Mouse (Mus musculus) liver, embryonic 11.5 days (tissue): ENCODE results near the gene Zfp488. TPM values are rescaled to one million over a fixed set of nuclear protein-coding genes. Genes with fewer than 3 reads are reported as not detected.

Experiments used
- ATAC-seq: fragments of 200-750 bp; cut with Nextera tagmentation; replicated peaks from 2 replicates; pipeline ENCODE4 v1.8.0; 2017; ENCODE audit warnings: moderate number of reproducible peaks, mild to moderate bottlenecking, moderate TSS enrichment, moderate library complexity; ENCODE audit not compliant: low FRiP score
- DNase-seq: peaks from one replicate; pipeline ENCODE4 v3.0.0-alpha.2; 2017; ENCODE audit warnings: low spot score
- H3K27ac ChIP-seq: fragments of 300-500 bp; sonication (generic); 2 replicates; pipeline ENCODE4 v1.5.1; 2014; ENCODE audit warnings: mild to moderate bottlenecking, low read depth, low read length, control low read depth
- H3K27me3 ChIP-seq: fragments of 300-500 bp; sonication (generic); replicated peaks from 2 replicates; pipeline ENCODE4 v1.6.1; 2014; ENCODE audit warnings: low read length, mixed read lengths; ENCODE audit not compliant: control insufficient read depth, insufficient read depth
- H3K36me3 ChIP-seq: fragments of 300-500 bp; sonication (generic); 2 replicates; pipeline ENCODE4 v1.6.1; 2014; ENCODE audit warnings: mild to moderate bottlenecking, low read length, moderate library complexity, mixed read lengths; ENCODE audit not compliant: control insufficient read depth, insufficient read depth
- H3K4me1 ChIP-seq: fragments of 300-500 bp; sonication (generic); replicated peaks from 2 replicates; pipeline ENCODE4 v1.6.1; 2014; ENCODE audit warnings: low read length, mixed read lengths; ENCODE audit not compliant: control insufficient read depth, insufficient read depth
- H3K4me2 ChIP-seq: fragments of 300-500 bp; sonication (generic); 2 replicates; pipeline ENCODE4 v1.6.1; 2014; ENCODE audit warnings: mild to moderate bottlenecking, control low read depth, moderate library complexity
- H3K4me3 ChIP-seq: fragments of 300-500 bp; sonication (generic); 2 replicates; pipeline ENCODE4 v1.5.1; 2014; ENCODE audit warnings: low read depth, low read length, control low read depth
- H3K9ac ChIP-seq: fragments of 300-500 bp; sonication (generic); 2 replicates; pipeline ENCODE4 v1.6.1; 2014; ENCODE audit warnings: low read depth, low read length, control low read depth
- H3K9me3 ChIP-seq: fragments of 300-500 bp; sonication (generic); 2 replicates; pipeline ENCODE4 v1.6.1; 2016; ENCODE audit warnings: low read length, inconsistent platforms, mixed read lengths; ENCODE audit not compliant: control insufficient read depth
- WGBS: fragments of 180-500 bp; shearing (Covaris S2); extraction: QIAGEN DNeasy Blood & Tissue Kit; methylation state at CpG from one replicate; pipeline ENCODE4 v1.1.7; 2014; 5-methylcytosine and 5-hydroxymethylcytosine counted together
- polyA plus RNA-seq: library from polyadenylated mRNA; unstranded; fragments of >200 nt; fragmentation: Nextera tagmentation; extraction: Ambion mirVana; gene quantifications from 2 replicates; pipeline ENCODE4 v1.2.1, GENCODE M21; 2014

Gene Zfp488
- polyA plus RNA-seq, 1 experiment from 2014 or later: 0.08 TPM

DNA sequence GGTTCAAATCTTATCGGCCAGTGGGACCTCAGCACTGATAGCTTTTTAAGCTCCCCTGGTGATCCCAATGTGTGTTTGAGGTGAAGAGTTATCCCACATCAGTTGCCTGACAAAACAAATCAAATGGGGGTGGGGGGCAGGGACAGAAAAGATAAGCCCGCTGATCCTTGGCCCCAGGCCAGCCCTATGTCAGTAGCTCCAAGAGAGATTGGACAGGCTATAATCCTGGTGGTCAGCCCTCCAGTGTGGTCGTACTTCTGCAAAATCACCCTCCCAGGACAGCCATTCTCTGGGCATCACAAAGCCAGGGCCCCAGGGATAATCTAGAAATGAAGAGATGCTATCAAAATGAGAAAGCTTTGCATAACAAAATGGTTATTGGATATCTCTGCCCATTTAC is 19.7 kb downstream of the Zfp488 start:
- no peaks in the 10 kb centered on the region for H3K27me3 ChIP-seq
- no peak for DNase-seq
- no peak overlapping the region for H3K4me3 ChIP-seq
- ATAC-seq: no peak
- H3K9ac ChIP-seq: no peak overlapping the region
- H3K36me3 ChIP-seq: no peaks in the 10 kb centered on the region
- H3K27ac ChIP-seq: no peak overlapping the region
- no peaks in the 10 kb centered on the region for H3K9me3 ChIP-seq
- 38% methylated on average over 3 of the region's 3 CpGs for WGBS
- H3K4me1 ChIP-seq: no peaks in the 10 kb centered on the region
- H3K4me2 ChIP-seq: no peak overlapping the region

DNA sequence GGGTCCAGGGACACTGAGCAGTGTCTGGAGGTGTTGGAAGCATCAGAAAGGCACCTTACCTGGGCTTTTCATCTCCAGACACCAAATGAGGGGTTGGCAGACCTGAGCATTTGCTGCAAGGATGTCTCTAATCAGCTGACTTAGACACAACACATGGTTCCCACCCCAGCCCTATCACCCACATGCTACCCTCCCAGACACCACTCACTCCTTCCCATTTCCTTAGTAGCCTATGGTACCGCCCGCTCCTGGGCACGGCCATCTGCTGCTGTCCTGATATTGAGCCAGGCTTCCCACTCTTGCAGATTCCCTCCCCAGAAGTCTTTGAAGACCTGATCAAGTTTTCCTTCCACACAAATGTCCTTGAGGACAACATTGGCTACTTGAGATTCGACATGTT is 20.4 kb downstream of the Zfp488 start:
- Histone ChIP-seq H3K4me2 (no peak overlapping the region), H3K27me3 (no peaks in the 10 kb centered on the region), H3K27ac (no peak overlapping the region), H3K9ac (no peak overlapping the region), H3K4me1 (no peaks in the 10 kb centered on the region), H3K4me3 (no peak overlapping the region), H3K9me3 (no peaks in the 10 kb centered on the region), H3K36me3 (no peaks in the 10 kb centered on the region)
- WGBS: 76% methylated on average over 4 of the region's 4 CpGs
- DNase-seq (no peak), ATAC-seq (no peak)

- WGBS: 63% methylated on average over 13 of the region's 13 CpGs
- Histone ChIP-seq H3K4me1 (no peaks in the 10 kb centered on the region), H3K27ac (no peak overlapping the region), H3K27me3 (no peaks in the 10 kb centered on the region), H3K9ac (no peak overlapping the region), H3K4me3 (no peak overlapping the region), H3K9me3 (no peaks in the 10 kb centered on the region), H3K36me3 (no peaks in the 10 kb centered on the region), H3K4me2 (no peak overlapping the region)
- ATAC-seq (no peak), DNase-seq (no peak)
These were observed 22.5 kb downstream of the Zfp488 start for GRCm38 (mm10) chr14:33956055-33956454.

- no peak within 1 kb of the TSS for H3K9ac ChIP-seq
- no peaks in the 10 kb centered on the region for H3K9me3 ChIP-seq
- no peak within 1 kb of the TSS for H3K4me2 ChIP-seq
- ATAC-seq: no peak
- H3K4me3 ChIP-seq: no peak within 1 kb of the TSS
- DNase-seq: no peak
- H3K36me3 ChIP-seq: no peaks in the 10 kb centered on the region
- H3K4me1 ChIP-seq: no peaks in the 10 kb centered on the region
- no peaks in the 10 kb centered on the region for H3K27me3 ChIP-seq
- 79% methylated on average over 5 of the region's 5 CpGs for WGBS
- H3K27ac ChIP-seq: no peak within 1 kb of the TSS
These were observed 24.8 kb downstream of the Zfp488 start, which contains the start of gene Rbp3 for GRCm38 (mm10) chr14:33953761-33954160. Rbp3 (plus strand) TSS chr14:33954003.

- no peak overlapping the region for H3K9ac ChIP-seq
- no peak overlapping the region for H3K4me3 ChIP-seq
- WGBS: 49% methylated on average over 6 of the region's 6 CpGs
- no peak for ATAC-seq
- H3K27ac ChIP-seq: no peak overlapping the region
- no peak overlapping the region for H3K4me2 ChIP-seq
- no peaks in the 10 kb centered on the region for H3K27me3 ChIP-seq
- H3K9me3 ChIP-seq: no peaks in the 10 kb centered on the region
- no peak for DNase-seq
- no peaks in the 10 kb centered on the region for H3K4me1 ChIP-seq
- no peaks in the 10 kb centered on the region for H3K36me3 ChIP-seq
These were observed 26.2 kb downstream of the Zfp488 start for GRCm38 (mm10) chr14:33952233-33952981.

DNA sequence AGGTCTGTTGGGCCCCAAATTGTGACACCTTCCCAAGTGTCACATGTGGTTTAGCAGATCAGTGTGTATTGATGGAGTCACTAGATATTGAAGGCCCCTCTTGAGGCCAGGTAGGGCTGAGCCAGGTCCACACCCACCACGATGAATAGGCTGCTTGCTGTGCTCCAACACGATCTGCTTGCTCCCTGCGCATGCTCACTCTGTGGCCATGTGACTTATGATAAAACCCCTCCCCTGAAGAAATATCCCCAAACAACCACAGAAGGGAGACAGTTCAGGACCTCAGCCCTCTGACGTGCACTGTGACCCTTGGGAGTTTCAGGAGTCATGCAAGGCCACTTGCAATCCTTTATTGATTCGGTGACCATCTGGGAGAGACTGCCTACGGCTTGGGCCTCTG is 32.4 kb downstream of the Zfp488 start:
- Histone ChIP-seq H3K4me1 (no peaks in the 10 kb centered on the region), H3K4me3 (no peak overlapping the region), H3K36me3 (no peaks in the 10 kb centered on the region), H3K27ac (no peak overlapping the region), H3K9me3 (no peaks in the 10 kb centered on the region), H3K4me2 (no peak overlapping the region), H3K9ac (no peak overlapping the region), H3K27me3 (no peaks in the 10 kb centered on the region)
- 63% methylated on average over 6 of the region's 6 CpGs for WGBS
- DNase-seq: no peak
- ATAC-seq: no peak

DNA sequence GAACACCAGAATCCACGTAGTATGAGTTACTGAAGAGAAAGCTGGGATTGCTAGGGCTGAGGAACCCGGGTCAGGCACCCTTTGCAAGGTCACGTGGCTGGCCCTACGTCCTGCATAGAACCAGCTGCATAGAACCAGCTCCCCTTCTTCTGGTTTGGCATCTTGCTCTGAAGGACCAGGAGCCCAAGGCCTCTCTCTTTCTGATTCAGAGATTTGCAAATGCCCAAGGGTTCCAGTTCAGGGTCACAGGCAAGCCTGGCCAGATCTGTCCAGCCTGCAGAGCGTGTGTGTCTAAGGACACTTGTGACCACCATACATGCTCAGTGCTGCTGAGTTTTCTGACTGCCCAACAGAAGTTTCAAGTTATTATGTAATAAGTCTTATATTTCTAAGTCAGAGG is 36.3 kb downstream of the Zfp488 start:
- Histone ChIP-seq H3K4me3 (no peak overlapping the region; the same call in 1 of the 2 replicates), H3K9me3 (no peaks in the 10 kb centered on the region), H3K4me1 (no peaks in the 10 kb centered on the region; the same call in 1 of the 2 replicates), H3K27me3 (0 out of 2 replicates have a peak, but pooled peaks cover 3% of the 10 kb centered on the region), H3K9ac (no peak overlapping the region), H3K4me2 (peak overlapping the region; percentile 6; the same call in 1 of the 2 replicates), H3K27ac (no peak overlapping the region), H3K36me3 (no peaks in the 10 kb centered on the region)
- 56% methylated on average over 5 of the region's 5 CpGs for WGBS
- DNase-seq: no peak
- no peak for ATAC-seq

DNA sequence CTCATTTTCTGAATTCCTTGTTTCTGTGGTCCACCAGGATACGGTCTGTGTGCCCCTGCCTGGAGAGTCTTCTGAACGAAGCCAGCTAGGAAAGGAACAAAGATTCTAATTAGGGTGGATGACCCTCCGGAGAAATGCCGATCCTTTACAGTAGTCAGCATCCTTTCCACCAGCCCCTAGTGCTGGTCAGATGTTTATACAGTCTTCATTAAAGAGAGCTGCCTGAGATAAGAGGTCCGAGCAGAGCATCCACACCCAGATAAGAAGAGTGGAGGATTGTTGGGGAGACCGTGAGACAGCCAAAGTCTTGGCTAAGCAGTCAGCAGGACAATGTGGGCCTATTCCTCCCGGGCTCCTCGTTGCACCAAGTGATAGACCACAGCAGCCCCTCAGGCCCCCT is 37.8 kb downstream of the Zfp488 start, which contains the start of gene Gdf2:
TSS of gene Gdf2 (plus strand) at position 301 of the 400 bp plus-strand sequence.
- ATAC-seq: no peak; the same call in 1 of the 2 replicates
- no peak within 1 kb of the TSS for H3K9ac ChIP-seq
- peak within 1 kb of the TSS; percentile 9; the same call in 1 of the 2 replicates for H3K4me2 ChIP-seq
- 0 out of 2 replicates have a peak, but pooled peaks cover 3% of the 10 kb centered on the region for H3K27me3 ChIP-seq
- no peaks in the 10 kb centered on the region; the same call in 1 of the 2 replicates for H3K4me1 ChIP-seq
- no peak for DNase-seq
- no peaks in the 10 kb centered on the region for H3K36me3 ChIP-seq
- peak within 1 kb of the TSS; percentile 29; the same call in 1 of the 2 replicates for H3K4me3 ChIP-seq
- WGBS: 40% methylated on average over 8 of the region's 8 CpGs
- no peaks in the 10 kb centered on the region for H3K9me3 ChIP-seq
- peak within 1 kb of the TSS; percentile 48 for H3K27ac ChIP-seq

- Histone ChIP-seq H3K4me2 (peak overlapping the region; percentile 13; the same call in 1 of the 2 replicates), H3K9ac (no peak overlapping the region), H3K9me3 (no peaks in the 10 kb centered on the region), H3K4me1 (no peaks in the 10 kb centered on the region; the same call in 1 of the 2 replicates), H3K36me3 (no peaks in the 10 kb centered on the region), H3K27me3 (0 out of 2 replicates have a peak, but pooled peaks cover 3% of the 10 kb centered on the region), H3K4me3 (no peak overlapping the region), H3K27ac (no peak overlapping the region)
- DNase-seq: peak; percentile 54
- ATAC-seq: no peak; the same call in 1 of the 2 replicates
- WGBS: 23% methylated on average over 9 of the region's 9 CpGs
These were observed 39.4 kb downstream of the Zfp488 start for GRCm38 (mm10) chr14:33939117-33939516.
